In genomic region chr11:99022384-99022933, GRCm38 (mm10) we compare ENCODE assay signal across 10 mouse cellular contexts. TPM values are rescaled to one million over a fixed set of nuclear protein-coding genes. Genes with fewer than 3 reads are reported as not detected.
DNase-seq lines count a peak whose midpoint lies in the region; ATAC-seq lines count a peak whose summit lies in the region.
"Had no signal": no experiment of that assay in that cellular context is flagged by ENCODE, and none has a peak within 500 bp of the region (broad histone marks: within the 10 kb centered on the region; RNA-seq: fewer than 3 reads in every experiment).

No protein-coding gene starts in this region.

- intact Hi-C loops in left cerebral cortex, postnatal 25 days (cut with DNase I), result no loop called here

- 74% methylated on average over 5 of the region's 5 CpGs for WGBS in kidney, embryonic 15.5 days
- WGBS in embryonic facial prominence, embryonic 10.5 days, result 84% methylated on average over 5 of the region's 5 CpGs
- 76% methylated on average over 5 of the region's 5 CpGs for WGBS in hindbrain, embryonic 16.5 days
- WGBS in midbrain, embryonic 14.5 days, result 77% methylated on average over 5 of the region's 5 CpGs

- H3K4me1 ChIP-seq in kidney, embryonic 15.5 days, result peaks cover 29% of the 10 kb centered on the region
- peaks cover 23% of the 10 kb centered on the region for H3K4me1 ChIP-seq in embryonic facial prominence, embryonic 10.5 days
- H3K4me1 ChIP-seq in hindbrain, embryonic 16.5 days (ENCODE audit: control insufficient read depth, insufficient read depth, low read depth, low read length), result peaks cover 11% of the 10 kb centered on the region
- H3K4me1 ChIP-seq in midbrain, embryonic 14.5 days (ENCODE audit: control insufficient read depth, insufficient read depth, low read length), result peaks cover 8% of the 10 kb centered on the region

- peak overlapping the region; percentile 83; the same call in 1 of the 2 replicates for H3K9ac ChIP-seq in kidney, embryonic 15.5 days
- no peak overlapping the region for H3K9ac ChIP-seq in hindbrain, embryonic 16.5 days (ENCODE audit: low read depth, low read length)
- no peak overlapping the region for H3K9ac ChIP-seq in midbrain, embryonic 14.5 days (replicated peaks; ENCODE audit: low read length)

- no peak for ATAC-seq in kidney, embryonic 15.5 days (replicated peaks; ENCODE audit: low FRiP score)
- ATAC-seq in hindbrain, embryonic 16.5 days, result no peak
- ATAC-seq in midbrain, embryonic 14.5 days (ENCODE audit: low FRiP score, low TSS enrichment), result no peak

- peaks cover 47% of the 10 kb centered on the region for H3K36me3 ChIP-seq in kidney, embryonic 15.5 days
- peaks cover 52% of the 10 kb centered on the region for H3K36me3 ChIP-seq in embryonic facial prominence, embryonic 10.5 days (replicated peaks)
- no peaks in the 10 kb centered on the region; the same call in 1 of the 2 replicates for H3K36me3 ChIP-seq in hindbrain, embryonic 16.5 days (ENCODE audit: control insufficient read depth, insufficient read depth, low read length)
- H3K36me3 ChIP-seq in midbrain, embryonic 14.5 days (ENCODE audit: control insufficient read depth, insufficient read depth, low read length), result no peaks in the 10 kb centered on the region

- peak overlapping the region; percentile 65 for H3K4me2 ChIP-seq in kidney, embryonic 15.5 days
- peak overlapping the region; percentile 73 for H3K4me2 ChIP-seq in hindbrain, embryonic 16.5 days (ENCODE audit: low read length)
- peak overlapping the region; percentile 77 for H3K4me2 ChIP-seq in midbrain, embryonic 14.5 days (ENCODE audit: low read length)

- no peaks in the 10 kb centered on the region for H3K9me3 ChIP-seq in kidney, embryonic 15.5 days (replicated peaks)
- H3K9me3 ChIP-seq in embryonic facial prominence, embryonic 10.5 days, result no peaks in the 10 kb centered on the region
- no peaks in the 10 kb centered on the region for H3K9me3 ChIP-seq in hindbrain, embryonic 16.5 days (ENCODE audit: control insufficient read depth, low read length)
- H3K9me3 ChIP-seq in midbrain, embryonic 14.5 days (ENCODE audit: control insufficient read depth, low read length), result no peaks in the 10 kb centered on the region

- H3K27ac ChIP-seq in kidney, embryonic 15.5 days, result no peak overlapping the region
- H3K27ac ChIP-seq in embryonic facial prominence, embryonic 10.5 days (replicated peaks), result peak overlapping the region; percentile 97; the same call in 1 of the 2 replicates
- no peak overlapping the region for H3K27ac ChIP-seq in hindbrain, embryonic 16.5 days (ENCODE audit: low read depth, low read length)
- no peak overlapping the region for H3K27ac ChIP-seq in midbrain, embryonic 14.5 days (replicated peaks; ENCODE audit: low read depth, low read length)

- no peaks in the 10 kb centered on the region for H3K27me3 ChIP-seq in kidney, embryonic 15.5 days
- H3K27me3 ChIP-seq in embryonic facial prominence, embryonic 10.5 days (replicated peaks; ENCODE audit: low read depth, poor library complexity, severe bottlenecking), result no peaks in the 10 kb centered on the region
- no peaks in the 10 kb centered on the region for H3K27me3 ChIP-seq in hindbrain, embryonic 16.5 days (replicated peaks; ENCODE audit: control insufficient read depth, insufficient read depth, low read length)
- no peaks in the 10 kb centered on the region for H3K27me3 ChIP-seq in midbrain, embryonic 14.5 days (ENCODE audit: control insufficient read depth, insufficient read depth, low read length)

- H3K4me3 ChIP-seq in kidney, embryonic 15.5 days (replicated peaks), result peak overlapping the region; percentile 91
- H3K4me3 ChIP-seq in embryonic facial prominence, embryonic 10.5 days, result peak overlapping the region; percentile 92
- H3K4me3 ChIP-seq in hindbrain, embryonic 16.5 days (ENCODE audit: low read length), result peak overlapping the region; percentile 62; the same call in 1 of the 2 replicates
- peak overlapping the region; percentile 57 for H3K4me3 ChIP-seq in midbrain, embryonic 14.5 days (replicated peaks; ENCODE audit: low read depth, low read length)

- no peak for DNase-seq in kidney, adult 18-20 months
- DNase-seq in embryonic facial prominence, embryonic 10.5 days (ENCODE audit: low spot score), result no peak
- DNase-seq in midbrain, embryonic 14.5 days, result no peak
- DNase-seq in right cerebral cortex, postnatal 10 days (ENCODE audit: low spot score in 2 of 2), result no peak
- no peak for DNase-seq in thymus, postnatal 0 days (ENCODE audit: low spot score)
- no peak for DNase-seq in left cerebral cortex, postnatal 25 days (ENCODE audit: low spot score in 2 of 2)
- DNase-seq: gastrocnemius, postnatal 14 days; thymus, postnatal 36 days had no signal

RNA-seq across cellular contexts. Expression of gene Top2a, which starts 1.5 kb away (rescaled TPM):
- polyA plus RNA-seq in kidney, embryonic 15.5 days (2015; fragmentation: Nextera tagmentation; extraction: Ambion mirVana), result 249 and 256 TPM in 2 replicates
- 332 and 336 TPM in 2 replicates for polyA plus RNA-seq in embryonic facial prominence, embryonic 10.5 days (2016; fragmentation: Nextera tagmentation; extraction: Ambion mirVana)
- polyA plus RNA-seq in hindbrain, embryonic 16.5 days (2015; fragmentation: Nextera tagmentation; extraction: Ambion mirVana), result 33.1 and 44.9 TPM in 2 replicates
- 24.9 and 67.9 TPM in 2 replicates for polyA plus RNA-seq in midbrain, embryonic 14.5 days (2014; fragmentation: Nextera tagmentation; extraction: Ambion mirVana)
- polyA plus RNA-seq in thymus, postnatal 0 days (2015; fragmentation: Nextera tagmentation; extraction: Ambion mirVana), result 298 and 329 TPM in 2 replicates
- 1 to 10 TPM in 1 of 2 experiments, under 1 TPM in 1; 0.87 to 1.3 TPM for total RNA-seq in left cerebral cortex, postnatal 25 days (2021)

RNA-seq across cellular contexts. Expression of gene Igfbp4, which starts 18.6 kb away (rescaled TPM):
- polyA plus RNA-seq in kidney, embryonic 15.5 days (2015; fragmentation: Nextera tagmentation; extraction: Ambion mirVana), result 644 and 695 TPM in 2 replicates
- 658 and 684 TPM in 2 replicates for polyA plus RNA-seq in embryonic facial prominence, embryonic 10.5 days (2016; fragmentation: Nextera tagmentation; extraction: Ambion mirVana)
- polyA plus RNA-seq in hindbrain, embryonic 16.5 days (2015; fragmentation: Nextera tagmentation; extraction: Ambion mirVana), result 120 and 161 TPM in 2 replicates
- 55.0 and 111 TPM in 2 replicates for polyA plus RNA-seq in midbrain, embryonic 14.5 days (2014; fragmentation: Nextera tagmentation; extraction: Ambion mirVana)
- 85.0 and 98.4 TPM in 2 replicates for polyA plus RNA-seq in thymus, postnatal 0 days (2015; fragmentation: Nextera tagmentation; extraction: Ambion mirVana)
- 10 to 100 TPM; 71.2 to 78.2 TPM for total RNA-seq in left cerebral cortex, postnatal 25 days (2021)

RNA-seq across cellular contexts. Expression of gene Gjd3, which starts 39.6 kb away (rescaled TPM):
- polyA plus RNA-seq in kidney, embryonic 15.5 days (2015; fragmentation: Nextera tagmentation; extraction: Ambion mirVana), result 0.48 and 0.51 TPM in 2 replicates
- 0.25 TPM in 1 of 2 replicates, not detected in the other for polyA plus RNA-seq in embryonic facial prominence, embryonic 10.5 days (2016; fragmentation: Nextera tagmentation; extraction: Ambion mirVana)
- 2.0 and 3.0 TPM in 2 replicates for polyA plus RNA-seq in hindbrain, embryonic 16.5 days (2015; fragmentation: Nextera tagmentation; extraction: Ambion mirVana)
- polyA plus RNA-seq in midbrain, embryonic 14.5 days (2014; fragmentation: Nextera tagmentation; extraction: Ambion mirVana), result 0.70 and 2.0 TPM in 2 replicates
- polyA plus RNA-seq in thymus, postnatal 0 days (2015; fragmentation: Nextera tagmentation; extraction: Ambion mirVana), result 0.27 and 0.51 TPM in 2 replicates
- total RNA-seq in left cerebral cortex, postnatal 25 days (2021), result 1 to 10 TPM; 2.9 to 3.0 TPM
- total RNA-seq: gastrocnemius, postnatal 14 days had no signal
